Mouse (Mus musculus): ENCODE results near the gene Itsn1. TPM values are rescaled to one million over a fixed set of nuclear protein-coding genes. Genes with fewer than 3 reads are reported as not detected.
A peak's percentile ranks its signal among the peaks of the same experiment; 100 is the strongest.

The Itsn1 gene
- total and polyA plus RNA-seq, 2 experiments from 2014 or later = 33.6 to 69.5 TPM

GRCm38 (mm10) chr16:91764414-91764813 is 35.3 kb downstream of the Itsn1 start:
- H3K9ac ChIP-seq (replicated peaks; ENCODE audit: low read length) = no peak overlapping the region
- DNase-seq (ENCODE audit: low spot score) = no peak
- no peaks in the 10 kb centered on the region for H3K9me3 ChIP-seq (ENCODE audit: low read length)
- no peak overlapping the region for H3K4me2 ChIP-seq (ENCODE audit: low read depth, low read length)
- no peak for ATAC-seq
- no peak overlapping the region for H3K4me3 ChIP-seq (ENCODE audit: low read length)
- peaks cover 19% of the 10 kb centered on the region for H3K4me1 ChIP-seq (ENCODE audit: insufficient read depth, low read length)
- no peaks in the 10 kb centered on the region for H3K27me3 ChIP-seq (ENCODE audit: insufficient read depth, low read length)
- TF ChIP-seq CTCF (IDR thresholded peaks at IDR 0.05; ENCODE audit: low read depth) = no peak
- no peaks in the 10 kb centered on the region for H3K36me3 ChIP-seq (ENCODE audit: insufficient read depth, low read length)
- H3K27ac ChIP-seq = no peak overlapping the region
- WGBS = 66% methylated on average over 6 of the region's 6 CpGs

GRCm38 (mm10) chr16:91765121-91765815 is 36.2 kb downstream of the Itsn1 start:
- no peaks in the 10 kb centered on the region for H3K36me3 ChIP-seq (ENCODE audit: insufficient read depth, low read length)
- no peak overlapping the region for H3K4me2 ChIP-seq (ENCODE audit: low read depth, low read length)
- H3K27ac ChIP-seq = no peak overlapping the region
- no peak overlapping the region for H3K4me3 ChIP-seq (ENCODE audit: low read length)
- WGBS = 82% methylated on average over 15 of the region's 15 CpGs
- DNase-seq (ENCODE audit: low spot score) = no peak
- H3K27me3 ChIP-seq (ENCODE audit: insufficient read depth, low read length) = no peaks in the 10 kb centered on the region
- no peak for TF ChIP-seq CTCF (IDR thresholded peaks at IDR 0.05; ENCODE audit: low read depth)
- H3K9ac ChIP-seq (replicated peaks; ENCODE audit: low read length) = no peak overlapping the region
- ATAC-seq = no peak
- H3K9me3 ChIP-seq (ENCODE audit: low read length) = no peaks in the 10 kb centered on the region
- H3K4me1 ChIP-seq (ENCODE audit: insufficient read depth, low read length) = peaks cover 23% of the 10 kb centered on the region

GRCm38 (mm10) chr16:91765816-91766210 is 36.7 kb downstream of the Itsn1 start:
- 76% methylated on average over 15 of the region's 15 CpGs for WGBS

GRCm38 (mm10) chr16:91767165-91767701 is 38.2 kb downstream of the Itsn1 start:
- H3K4me2 ChIP-seq (ENCODE audit: low read depth, low read length) = no peak overlapping the region
- peaks cover 23% of the 10 kb centered on the region for H3K4me1 ChIP-seq (ENCODE audit: insufficient read depth, low read length)
- ATAC-seq (no peak), DNase-seq (ENCODE audit: low spot score) (peak; percentile 53)
- H3K9ac ChIP-seq (replicated peaks; ENCODE audit: low read length) = no peak overlapping the region
- H3K27ac ChIP-seq = peak overlapping the region; percentile 41; the same call in 1 of the 2 replicates
- TF ChIP-seq CTCF (IDR thresholded peaks at IDR 0.05; ENCODE audit: low read depth) = no peak
- WGBS = 49% methylated on average over 11 of the region's 11 CpGs
- H3K9me3 ChIP-seq (ENCODE audit: low read length) = no peaks in the 10 kb centered on the region
- H3K36me3 ChIP-seq (ENCODE audit: insufficient read depth, low read length) = no peaks in the 10 kb centered on the region
- H3K4me3 ChIP-seq (ENCODE audit: low read length) = no peak overlapping the region
- H3K27me3 ChIP-seq (ENCODE audit: insufficient read depth, low read length) = no peaks in the 10 kb centered on the region

More at GRCm38 (mm10) chr16:91765816-91766210, 36.7 kb downstream of the Itsn1 start:
- no peak overlapping the region for H3K27ac ChIP-seq
- DNase-seq (ENCODE audit: low spot score) (no peak), ATAC-seq (no peak)
- H3K4me2 ChIP-seq (ENCODE audit: low read depth, low read length) = no peak overlapping the region
- H3K9ac ChIP-seq (replicated peaks; ENCODE audit: low read length) = no peak overlapping the region
- H3K27me3 ChIP-seq (ENCODE audit: insufficient read depth, low read length) = no peaks in the 10 kb centered on the region
- H3K36me3 ChIP-seq (ENCODE audit: insufficient read depth, low read length) = no peaks in the 10 kb centered on the region
- no peak overlapping the region for H3K4me3 ChIP-seq (ENCODE audit: low read length)
- no peak for TF ChIP-seq CTCF (IDR thresholded peaks at IDR 0.05; ENCODE audit: low read depth)
- H3K9me3 ChIP-seq (ENCODE audit: low read length) = no peaks in the 10 kb centered on the region
- peaks cover 27% of the 10 kb centered on the region for H3K4me1 ChIP-seq (ENCODE audit: insufficient read depth, low read length)

- Histone ChIP-seq H3K27ac (no peak overlapping the region), H3K4me3 (ENCODE audit: low read length) (no peak overlapping the region), H3K4me2 (ENCODE audit: low read depth, low read length) (no peak overlapping the region), H3K9me3 (ENCODE audit: low read length) (no peaks in the 10 kb centered on the region), H3K9ac (replicated peaks; ENCODE audit: low read length) (no peak overlapping the region), H3K27me3 (ENCODE audit: insufficient read depth, low read length) (no peaks in the 10 kb centered on the region), H3K36me3 (ENCODE audit: insufficient read depth, low read length) (no peaks in the 10 kb centered on the region), H3K4me1 (ENCODE audit: insufficient read depth, low read length) (peaks cover 24% of the 10 kb centered on the region)
- TF ChIP-seq CTCF (IDR thresholded peaks at IDR 0.05; ENCODE audit: low read depth) = no peak
- DNase-seq (ENCODE audit: low spot score) (no peak), ATAC-seq (no peak)
- 81% methylated on average over 6 of the region's 6 CpGs for WGBS
Measured at GRCm38 (mm10) chr16:91768586-91768985, 39.5 kb downstream of the Itsn1 start.

GRCm38 (mm10) chr16:91769911-91770310 is 40.8 kb downstream of the Itsn1 start:
- Histone ChIP-seq H3K4me2 (ENCODE audit: low read depth, low read length) (no peak overlapping the region), H3K4me1 (ENCODE audit: insufficient read depth, low read length) (peaks cover 18% of the 10 kb centered on the region), H3K27ac (peak overlapping the region; percentile 70; the same call in 1 of the 2 replicates), H3K9ac (replicated peaks; ENCODE audit: low read length) (no peak overlapping the region), H3K4me3 (ENCODE audit: low read length) (no peak overlapping the region), H3K27me3 (ENCODE audit: insufficient read depth, low read length) (no peaks in the 10 kb centered on the region), H3K9me3 (ENCODE audit: low read length) (no peaks in the 10 kb centered on the region), H3K36me3 (ENCODE audit: insufficient read depth, low read length) (no peaks in the 10 kb centered on the region)
- ATAC-seq = no peak
- 35% methylated on average over 5 of the region's 5 CpGs for WGBS
- TF ChIP-seq CTCF (IDR thresholded peaks at IDR 0.05; ENCODE audit: low read depth) = no peak
- no peak for DNase-seq (ENCODE audit: low spot score)

- Histone ChIP-seq H3K4me3 (ENCODE audit: low read length) (no peak overlapping the region), H3K27ac (peak overlapping the region; percentile 70), H3K9ac (replicated peaks; ENCODE audit: low read length) (no peak overlapping the region), H3K4me2 (ENCODE audit: low read depth, low read length) (0 out of 2 replicates have a peak overlapping the region, but pooled peaks have one; percentile 13), H3K9me3 (ENCODE audit: low read length) (no peaks in the 10 kb centered on the region), H3K4me1 (ENCODE audit: insufficient read depth, low read length) (peaks cover 18% of the 10 kb centered on the region), H3K36me3 (ENCODE audit: insufficient read depth, low read length) (no peaks in the 10 kb centered on the region), H3K27me3 (ENCODE audit: insufficient read depth, low read length) (no peaks in the 10 kb centered on the region)
- ATAC-seq (peak; percentile 74), DNase-seq (ENCODE audit: low spot score) (peak; percentile 39)
- no peak for TF ChIP-seq CTCF (IDR thresholded peaks at IDR 0.05; ENCODE audit: low read depth)
- WGBS = 15% methylated on average over 5 of the region's 5 CpGs
Measured at GRCm38 (mm10) chr16:91770662-91771061, 41.6 kb downstream of the Itsn1 start.
